Mouse (Mus musculus) megakaryocyte-erythroid progenitor cell, adult 5 weeks (primary cell): ENCODE measurements around the gene Pnpo. TPM values are rescaled to one million over a fixed set of nuclear protein-coding genes. Genes with fewer than 3 reads are reported as not detected.

Source experiments
- polyA plus RNA-seq: library from polyadenylated mRNA; stranded (reverse); fragments of >175 nt; gene quantifications from 2 replicates; pipeline ENCODE4 v1.2.3, GENCODE M21; 2012

Gene Pnpo
- polyA plus RNA-seq = 18.1 and 21.9 TPM in 2 replicates

DNA sequence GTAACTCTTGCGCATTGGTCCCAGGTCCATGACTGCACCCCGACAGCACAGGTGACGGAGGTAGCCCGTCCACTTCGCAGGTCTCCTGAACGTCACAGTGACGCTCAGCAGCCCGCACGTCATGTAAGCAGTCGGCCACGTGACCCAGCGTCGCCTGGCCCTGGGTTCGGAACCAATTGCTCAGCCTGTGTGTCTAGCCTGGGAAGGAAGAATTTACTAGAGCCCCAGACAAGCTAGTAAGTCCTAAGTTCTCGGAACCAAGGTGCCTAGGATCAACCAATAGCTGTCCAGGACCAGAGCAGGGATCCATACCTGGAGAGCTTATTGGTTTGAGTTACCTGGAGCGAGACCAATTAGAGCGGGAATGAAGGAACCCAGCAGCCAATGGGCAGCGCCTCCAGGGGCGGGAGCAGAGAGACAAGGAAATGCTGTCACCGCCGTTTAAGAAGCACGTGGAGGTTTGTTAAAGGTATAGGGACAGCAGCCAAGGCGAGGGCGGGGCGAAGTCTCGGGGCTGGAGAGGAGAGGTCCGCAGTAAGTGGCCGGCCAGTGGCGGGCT is at the start of gene Pnpo:
Pnpo (minus strand) TSS at position 241 of the 559 bp plus-strand sequence.

DNA sequence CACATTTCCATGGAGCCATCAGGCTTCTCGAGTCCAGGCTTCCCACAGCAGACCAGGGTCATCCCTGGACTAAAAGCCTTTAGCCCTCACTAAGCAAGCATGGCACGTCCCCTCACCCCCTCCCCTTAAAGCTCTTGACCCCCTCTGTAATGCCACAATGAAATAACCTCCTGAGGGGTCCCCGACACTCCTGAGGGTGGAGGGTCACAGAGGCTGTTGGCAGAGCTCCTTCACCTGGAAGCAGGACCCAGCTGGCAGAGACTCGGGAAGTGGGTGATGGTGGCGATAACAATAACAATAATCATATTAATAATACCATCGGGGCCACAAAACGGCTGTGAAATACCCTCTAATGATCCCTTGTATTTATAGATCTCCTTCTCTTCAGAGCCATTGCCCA is 39.1 kb upstream of the Pnpo start, which contains the start of gene Sp2:
Sp2 (minus strand) TSS at position 101 of the 400 bp plus-strand sequence.

DNA sequence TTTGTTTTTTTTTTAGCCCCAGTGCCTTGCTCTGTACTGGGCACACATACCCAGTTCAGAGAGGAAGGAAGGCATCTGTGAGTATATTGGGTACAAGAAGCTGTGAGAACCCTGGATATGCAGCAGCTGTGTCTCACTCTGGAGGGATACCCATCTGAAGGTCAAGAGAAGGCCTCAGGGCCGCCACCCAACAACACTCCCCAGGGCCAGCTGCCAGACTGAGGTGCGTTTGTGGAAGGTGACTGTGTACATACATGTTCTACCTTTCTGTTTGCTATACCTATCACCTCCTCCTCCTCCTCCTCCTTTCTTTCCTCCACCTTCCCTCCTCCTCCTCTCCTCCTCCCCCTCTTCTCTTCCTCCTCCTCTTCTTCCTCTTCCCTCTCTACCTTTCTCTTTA is 15.7 kb downstream of the Pnpo start, which contains the start of gene Prr15l:
Prr15l (plus strand) TSS at position 17 of the 400 bp plus-strand sequence.

DNA sequence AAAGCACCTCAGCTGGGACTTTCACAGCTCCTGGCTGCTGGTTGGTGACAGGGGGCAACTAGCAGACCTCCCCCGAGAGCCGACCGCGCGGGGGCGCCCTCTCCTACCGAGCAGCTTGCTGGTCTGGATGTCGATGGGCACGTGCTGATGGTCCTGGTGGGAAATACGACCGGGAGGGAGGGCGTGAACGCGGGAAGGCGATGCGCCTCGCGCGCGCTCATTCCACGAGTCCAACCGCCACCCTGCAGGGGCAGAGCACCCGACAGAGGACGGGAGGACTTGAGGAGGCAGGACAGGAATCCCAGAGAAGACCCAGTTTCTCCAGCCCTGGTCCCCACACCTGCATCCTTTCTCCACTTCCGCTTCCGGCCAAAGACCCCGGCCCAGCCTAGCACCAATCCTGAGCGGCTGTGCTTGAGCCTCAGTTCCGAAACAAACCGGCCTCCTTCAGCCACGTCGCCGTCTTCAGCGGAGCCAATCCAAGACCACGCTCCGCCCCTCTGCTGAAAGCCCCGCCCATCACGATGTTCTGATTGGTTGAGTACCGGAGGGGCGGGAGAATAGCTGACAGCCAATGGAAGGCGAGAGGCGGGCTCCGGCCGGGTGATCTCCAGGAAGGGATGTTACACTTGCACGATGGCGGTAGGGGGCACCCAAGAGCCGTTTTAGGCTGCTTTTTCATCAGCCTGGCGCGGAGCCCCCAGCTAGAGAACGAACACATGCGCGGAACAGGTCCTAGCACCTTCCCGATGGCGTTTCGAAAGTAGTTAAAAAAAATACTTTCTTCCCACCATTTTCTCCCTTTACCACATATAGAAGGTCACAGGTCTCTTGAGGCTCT is 27.5 kb downstream of the Pnpo start, which contains the start of gene Cdk5rap3:
Cdk5rap3 (minus strand) TSS at position 453 of the 841 bp plus-strand sequence.

Other genes with a start within 250 kb of the Pnpo start
- 10.9 and 11.4 TPM in 2 replicates for gene Snx11, start 166.4 kb downstream of the Pnpo start, polyA plus RNA-seq
- 41.6 and 69.2 TPM in 2 replicates for gene Cbx1, start 154.9 kb downstream of the Pnpo start, polyA plus RNA-seq
- 47.8 and 52.1 TPM in 2 replicates for gene Nfe2l1, start 114.0 kb downstream of the Pnpo start, polyA plus RNA-seq
- 4.2 and 5.6 TPM in 2 replicates for gene Copz2, start 94.1 kb downstream of the Pnpo start, polyA plus RNA-seq
- 70.4 and 75.0 TPM in 2 replicates for gene Cdk5rap3, start 27.5 kb downstream of the Pnpo start, polyA plus RNA-seq
- gene Prr15l, start 15.9 kb downstream of the Pnpo start, polyA plus RNA-seq = not detected in 2 replicates
- 60.4 and 68.0 TPM in 2 replicates for gene Sp2, start 39.0 kb upstream of the Pnpo start, polyA plus RNA-seq
- gene Sp6, start 69.4 kb upstream of the Pnpo start, polyA plus RNA-seq = 0.17 and 0.29 TPM in 2 replicates
- gene Scrn2, start 86.0 kb upstream of the Pnpo start, polyA plus RNA-seq = 33.6 and 35.9 TPM in 2 replicates
- 0.11 and 0.15 TPM in 2 replicates for gene Lrrc46, start 97.4 kb upstream of the Pnpo start, polyA plus RNA-seq
- 36.3 and 38.0 TPM in 2 replicates for gene Mrpl10, start 97.6 kb upstream of the Pnpo start, polyA plus RNA-seq
- 30.5 and 34.3 TPM in 2 replicates for gene Osbpl7, start 106.6 kb upstream of the Pnpo start, polyA plus RNA-seq
- 1.9 and 2.0 TPM in 2 replicates for gene Tbx21, start 171.3 kb upstream of the Pnpo start, polyA plus RNA-seq
- 29.6 and 37.5 TPM in 2 replicates for gene Tbkbp1, start 207.5 kb upstream of the Pnpo start, polyA plus RNA-seq
- 36.5 and 38.9 TPM in 2 replicates for gene Kpnb1, start 243.9 kb upstream of the Pnpo start, polyA plus RNA-seq